Mouse (Mus musculus) gastrocnemius, postnatal 14 days (tissue): Measurements from ENCODE around the gene Krtap3-3. TPM values are rescaled to one million over a fixed set of nuclear protein-coding genes. Genes with fewer than 3 reads are reported as not detected.
"Not testable (repeated sequence)": the region's sequence is repeated elsewhere in the genome, so short reads cannot be mapped to it uniquely, and the experiment has no call there.

Experiments
- DNase-seq: peaks from one replicate; pipeline ENCODE4 v3.0.0; 2021; ENCODE audit warnings: mixed read lengths
- intact Hi-C: fragments of 180-260 bp; cut with DNase I; formaldehyde crosslinking; loops from one replicate; pipeline ENCODE4 v1.15.1; 2025; ENCODE audit warnings: low total_unique reads
- long read RNA-seq, 2 experiments: library from polyadenylated mRNA; stranded (forward); transcript quantifications; one replicate each; pipeline ENCODE4 v2.0.0; 2021
- total RNA-seq, 2 experiments: library from RNA; stranded (reverse); gene quantifications; 2 replicates each; pipeline ENCODE4 v1.2.3; 2021

Krtap3-3 gene
- not detected for total RNA-seq
- long read RNA-seq, experiment 1: 0 reads
- long read RNA-seq, experiment 2: 0 reads

- intact Hi-C loops: no loop called here
- no peak for DNase-seq
Measured at GRCm38 (mm10) chr11:99550765-99551164, at the start of gene Krtap3-3. TSS of gene Krtap3-3 (minus strand) at chr11:99550865.

- DNase-seq, intact Hi-C loops: not testable (repeated sequence)
Measured at GRCm38 (mm10) chr11:99597742-99598141, 47.1 kb upstream of the Krtap3-3 start, which contains the start of gene Krtap9-3. TSS of gene Krtap9-3 (minus strand) at chr11:99598105.

- intact Hi-C loops: no loop called here
- no peak for DNase-seq
Measured at GRCm38 (mm10) chr11:99590981-99591380, 40.3 kb upstream of the Krtap3-3 start, which contains the start of gene Krtap1-3. TSS of gene Krtap1-3 (minus strand) at chr11:99591339.

- intact Hi-C loops: no loop called here
- no peak for DNase-seq
Measured at GRCm38 (mm10) chr11:99585096-99585495, 34.4 kb upstream of the Krtap3-3 start.

- DNase-seq: no peak
- intact Hi-C loops: no loop called here
Measured at GRCm38 (mm10) chr11:99583245-99583704, 32.6 kb upstream of the Krtap3-3 start, which contains the start of gene Krtap1-4. TSS of gene Krtap1-4 (minus strand) at chr11:99583654.

- intact Hi-C loops: no loop called here
- DNase-seq: no peak
Measured at GRCm38 (mm10) chr11:99581564-99581963, 30.9 kb upstream of the Krtap3-3 start.

- intact Hi-C loops: no loop called here
- DNase-seq: no peak
Measured at GRCm38 (mm10) chr11:99581051-99581450, 30.4 kb upstream of the Krtap3-3 start.

- no peak for DNase-seq
- intact Hi-C loops: no loop called here
Measured at GRCm38 (mm10) chr11:99580636-99581035, 30.0 kb upstream of the Krtap3-3 start, which contains the start of gene Krtap1-5. TSS of gene Krtap1-5 (minus strand) at chr11:99581016.

- DNase-seq: peak; percentile 52
- intact Hi-C loops: no loop called here
Measured at GRCm38 (mm10) chr11:99574106-99574505, 23.4 kb upstream of the Krtap3-3 start.

- DNase-seq: no peak
- intact Hi-C loops: no loop called here
Measured at GRCm38 (mm10) chr11:99573164-99573563, 22.5 kb upstream of the Krtap3-3 start.

GRCm38 (mm10) chr11:99566530-99566929 is 15.9 kb upstream of the Krtap3-3 start, which contains the start of gene Krtap3-1:
TSS of gene Krtap3-1 (minus strand) at chr11:99566630.
- intact Hi-C loops: no loop called here
- no peak for DNase-seq

- DNase-seq: no peak
- intact Hi-C loops: no loop called here
Measured at GRCm38 (mm10) chr11:99562580-99562979, 11.9 kb upstream of the Krtap3-3 start.

- intact Hi-C loops: no loop called here
- DNase-seq: no peak
Measured at GRCm38 (mm10) chr11:99559366-99559765, 8.7 kb upstream of the Krtap3-3 start, which contains the start of gene Gm11939. TSS of gene Gm11939 (minus strand) at chr11:99559466.

GRCm38 (mm10) chr11:99557976-99558745 is 7.5 kb upstream of the Krtap3-3 start:
- intact Hi-C loops: no loop called here
- no peak for DNase-seq

- no peak for DNase-seq
- intact Hi-C loops: no loop called here
Measured at GRCm38 (mm10) chr11:99556753-99557152, 6.1 kb upstream of the Krtap3-3 start, which contains the start of gene Krtap3-2. TSS of gene Krtap3-2 (minus strand) at chr11:99556853.

GRCm38 (mm10) chr11:99556195-99556594 is 5.5 kb upstream of the Krtap3-3 start:
- DNase-seq: no peak
- intact Hi-C loops: no loop called here

GRCm38 (mm10) chr11:99547892-99548291 is 2.8 kb downstream of the Krtap3-3 start:
- no peak for DNase-seq
- intact Hi-C loops: no loop called here

- DNase-seq: peak; percentile 8
- intact Hi-C loops: no loop called here
Measured at GRCm38 (mm10) chr11:99539721-99540120, 10.9 kb downstream of the Krtap3-3 start.

GRCm38 (mm10) chr11:99521288-99521860 is 29.3 kb downstream of the Krtap3-3 start, which contains the start of gene Krt39:
TSS of gene Krt39 (minus strand) at chr11:99521338.
- intact Hi-C loops: no loop called here
- DNase-seq: no peak

GRCm38 (mm10) chr11:99514098-99514497 is 36.6 kb downstream of the Krtap3-3 start:
- intact Hi-C loops: no loop called here
- no peak for DNase-seq
